Mouse (Mus musculus) ES-E14 (cell line): ENCODE measurements around the gene Alox5. TPM values are rescaled to one million over a fixed set of nuclear protein-coding genes. Genes with fewer than 3 reads are reported as not detected.

Source experiments
- DNase-seq: peaks from one replicate; pipeline ENCODE4 v3.0.0-alpha.2; 2013; ENCODE audit warnings: low read depth, low spot score
- H3K27ac ChIP-seq: 2 replicates; pipeline ENCODE4 v1.5.1; 2012; ENCODE audit warnings: low read depth, mild to moderate bottlenecking, low read length, moderate library complexity, mixed read lengths; ENCODE audit not compliant: poor library complexity, insufficient read depth, severe bottlenecking
- H3K36me3 ChIP-seq: 2 replicates; pipeline ENCODE4 v1.6.1; 2012; ENCODE audit warnings: mild to moderate bottlenecking, low read length, moderate library complexity, mixed read lengths; ENCODE audit not compliant: control insufficient read depth, poor library complexity, insufficient read depth, severe bottlenecking
- H3K4me1 ChIP-seq, 2 experiments: fragments of 150-350 bp in 1 of 2; sonication (generic) in 1 of 2; 2 replicates each; pipeline ENCODE4 v1.6.1; 2012; ENCODE audit warnings: low read length in 2 of 2, mild to moderate bottlenecking in 1 of 2, mixed read lengths in 1 of 2; ENCODE audit not compliant: control insufficient read depth in 2 of 2, insufficient read depth in 2 of 2, poor library complexity in 1 of 2
- H3K4me3 ChIP-seq, 2 experiments: fragments of 150-350 bp in 1 of 2; sonication (generic) in 1 of 2; 2 replicates each; pipeline ENCODE4 v1.5.1; 2012; ENCODE audit warnings: low read length in 2 of 2, low read depth in 1 of 2, mild to moderate bottlenecking in 1 of 2, mixed read lengths in 1 of 2; ENCODE audit not compliant: insufficient read depth in 1 of 2, poor library complexity in 1 of 2, severe bottlenecking in 1 of 2
- H3K9ac ChIP-seq: 2 replicates; pipeline ENCODE4 v1.6.1; 2012; ENCODE audit warnings: low read depth, mild to moderate bottlenecking, low read length, mixed read lengths; ENCODE audit not compliant: poor library complexity, insufficient read depth, severe bottlenecking
- H3K9me3 ChIP-seq: fragments of 150-350 bp; sonication (generic); 2 replicates; pipeline ENCODE4 v1.6.1; 2012; ENCODE audit warnings: low read depth, mild to moderate bottlenecking, low read length; ENCODE audit not compliant: control insufficient read depth, insufficient read depth
- CHD2 ChIP-seq: IDR thresholded peaks from 2 replicates; pipeline ENCODE4 v1.6.1; 2014; ENCODE audit warnings: mild to moderate bottlenecking, low read depth, low read length, inconsistent platforms
- HCFC1 ChIP-seq: IDR thresholded peaks from 2 replicates; pipeline ENCODE4 v1.6.1; 2012; ENCODE audit warnings: low read length, inconsistent platforms, borderline replicate concordance; ENCODE audit not compliant: insufficient read depth
- MAFK ChIP-seq: IDR thresholded peaks from 2 replicates; pipeline ENCODE4 v1.6.1; 2014; ENCODE audit warnings: mild to moderate bottlenecking, low read depth, low read length, inconsistent platforms; ENCODE audit not compliant: insufficient read depth
- ZC3H11A ChIP-seq: IDR thresholded peaks from 2 replicates; pipeline ENCODE4 v1.6.1; 2012; ENCODE audit warnings: low read depth, mild to moderate bottlenecking, inconsistent platforms, low read length, borderline replicate concordance
- ZNF384 ChIP-seq: IDR thresholded peaks from 2 replicates; pipeline ENCODE4 v1.6.1; 2012; ENCODE audit warnings: low read depth, low read length, inconsistent platforms
- in situ Hi-C, 2 experiments: fragments of 600-800 bp; cut with MboI; formaldehyde crosslinking; loops; one replicate each; pipeline ENCODE4 v1.15.1; 2025; ENCODE audit warnings: low sequenced_read_pairs in 2 of 2, inconsistent platforms in 1 of 2; ENCODE audit not compliant: unreplicated experiment in 2 of 2
- total RNA-seq: library from RNA; depleted of rRNA; stranded (reverse); fragments of 300-350 nt; gene quantifications from 2 replicates; pipeline ENCODE4 v1.2.3, GENCODE M21; 2012

Gene Alox5
- total RNA-seq, 1 experiment = 3.3 TPM

- in situ Hi-C loops = no loop called here
- no peak for DNase-seq
- no peak overlapping the region for H3K27ac ChIP-seq
Observed at GRCm38 (mm10) chr6:116398136-116398535, 62.8 kb downstream of the Alox5 start.

GRCm38 (mm10) chr6:116397621-116398020, 63.4 kb downstream of the Alox5 start:
- no peak overlapping the region for H3K27ac ChIP-seq
- in situ Hi-C loops = no loop called here
- H3K9me3 ChIP-seq = no peaks in the 10 kb centered on the region
- TF ChIP-seq CHD2 = no peak
- no peak for TF ChIP-seq MAFK
- TF ChIP-seq ZC3H11A = no peak
- no peak for TF ChIP-seq ZNF384
- TF ChIP-seq HCFC1 = no peak
- peaks cover 4% of the 10 kb centered on the region; the same call in 1 of the 2 replicates for H3K36me3 ChIP-seq
- DNase-seq = no peak
- no peak overlapping the region for H3K4me3 ChIP-seq
- H3K4me1 ChIP-seq = peaks cover 0 to 2% of the 10 kb centered on the region in 2 experiments; a peak in 1 of 4 replicates
- H3K9ac ChIP-seq = no peak overlapping the region

More at GRCm38 (mm10) chr6:116398136-116398535, 62.8 kb downstream of the Alox5 start:
- no peaks in the 10 kb centered on the region for H3K9me3 ChIP-seq
- peaks cover 0 to 2% of the 10 kb centered on the region in 2 experiments; a peak in 1 of 4 replicates for H3K4me1 ChIP-seq
- TF ChIP-seq ZNF384 (no peak), HCFC1 (no peak), CHD2 (no peak), ZC3H11A (no peak), MAFK (no peak)
- peaks cover 4% of the 10 kb centered on the region; the same call in 1 of the 2 replicates for H3K36me3 ChIP-seq
- no peak overlapping the region for H3K4me3 ChIP-seq
- no peak overlapping the region for H3K9ac ChIP-seq

- H3K36me3 ChIP-seq = no peaks in the 10 kb centered on the region; the same call in 1 of the 2 replicates
- in situ Hi-C loops = no loop called here
- TF ChIP-seq HCFC1 (no peak), ZC3H11A (no peak), MAFK (no peak), ZNF384 (no peak), CHD2 (no peak)
Observed at GRCm38 (mm10) chr6:116394916-116395648, 65.9 kb downstream of the Alox5 start.

GRCm38 (mm10) chr6:116389481-116389880, 71.5 kb downstream of the Alox5 start:
- TF ChIP-seq HCFC1 (no peak), CHD2 (no peak), MAFK (no peak), ZNF384 (no peak), ZC3H11A (no peak)
- Histone ChIP-seq H3K4me1 (peaks cover 2 to 3% of the 10 kb centered on the region in 2 experiments; a peak in 3 of 4 replicates), H3K9me3 (no peaks in the 10 kb centered on the region), H3K4me3 (no peak overlapping the region), H3K27ac (no peak overlapping the region), H3K36me3 (no peaks in the 10 kb centered on the region; the same call in 1 of the 2 replicates), H3K9ac (no peak overlapping the region)
- DNase-seq = no peak
- in situ Hi-C loops = no loop called here

More at GRCm38 (mm10) chr6:116394916-116395648, 65.9 kb downstream of the Alox5 start:
- Histone ChIP-seq H3K4me3 (no peak overlapping the region), H3K9ac (no peak overlapping the region), H3K27ac (no peak overlapping the region), H3K9me3 (no peaks in the 10 kb centered on the region), H3K4me1 (peaks cover 0 to 2% of the 10 kb centered on the region in 2 experiments; a peak in 1 of 4 replicates)
- no peak for DNase-seq
